ENCODE assay signal across 20 mouse cellular contexts in genomic region chr11:32280646-32281045, GRCm38 (mm10). TPM values are rescaled to one million over a fixed set of nuclear protein-coding genes. Genes with fewer than 3 reads are reported as not detected.
DNase-seq lines count a peak whose midpoint lies in the region; ATAC-seq and TF ChIP-seq lines count a peak whose summit lies in the region.
"Had no signal": no experiment of that assay in that cellular context is flagged by ENCODE, and none has a peak within 500 bp of the region (broad histone marks: within the 10 kb centered on the region; RNA-seq: fewer than 3 reads in every experiment).

No protein-coding gene starts in this region.

- peaks cover 39% of the 10 kb centered on the region for H3K27me3 ChIP-seq in heart, embryonic 11.5 days (ENCODE audit: control insufficient read depth, insufficient read depth, low read length)
- peaks cover 32% of the 10 kb centered on the region for H3K27me3 ChIP-seq in liver, embryonic 11.5 days (replicated peaks; ENCODE audit: control insufficient read depth, insufficient read depth, low read length)
- peaks cover 47% of the 10 kb centered on the region for H3K27me3 ChIP-seq in liver, embryonic 13.5 days
- peaks cover 19% of the 10 kb centered on the region; the same call in 1 of the 2 replicates for H3K27me3 ChIP-seq in liver, postnatal 0 days (ENCODE audit: insufficient read depth, low read length)
- no peaks in the 10 kb centered on the region for H3K27me3 ChIP-seq in kidney, adult 2 months (replicated peaks; ENCODE audit: control insufficient read depth, insufficient read depth, low read length)

- no peaks in the 10 kb centered on the region for H3K36me3 ChIP-seq in heart, embryonic 11.5 days (ENCODE audit: control insufficient read depth, insufficient read depth, low read length)
- H3K36me3 ChIP-seq in liver, embryonic 11.5 days (ENCODE audit: control insufficient read depth, insufficient read depth, low read length), result no peaks in the 10 kb centered on the region
- no peaks in the 10 kb centered on the region for H3K36me3 ChIP-seq in liver, embryonic 13.5 days
- no peaks in the 10 kb centered on the region for H3K36me3 ChIP-seq in liver, postnatal 0 days (replicated peaks; ENCODE audit: insufficient read depth, low read length)
- H3K36me3 ChIP-seq in kidney, adult 2 months (ENCODE audit: control insufficient read depth, insufficient read depth, low read length), result no peaks in the 10 kb centered on the region
- H3K36me3 ChIP-seq: embryonic facial prominence, embryonic 10.5 days; heart, embryonic 15.5 days; hindbrain, embryonic 13.5 days had no signal

- no peak for ATAC-seq in heart, embryonic 11.5 days (replicated peaks; ENCODE audit: insufficient number of reproducible peaks, low FRiP score, low TSS enrichment)
- ATAC-seq in liver, embryonic 11.5 days (replicated peaks; ENCODE audit: low FRiP score), result no peak
- ATAC-seq in liver, embryonic 13.5 days (ENCODE audit: low read depth), result no peak
- ATAC-seq in liver, postnatal 0 days, result no peak
- no peak for ATAC-seq in granulocyte monocyte progenitor cell, adult 5-6 weeks (replicated peaks; ENCODE audit: poor library complexity, severe bottlenecking)
- ATAC-seq: hindbrain, postnatal 0 days had no signal

- no peak overlapping the region for H3K4me3 ChIP-seq in heart, embryonic 11.5 days (ENCODE audit: low read depth, low read length)
- H3K4me3 ChIP-seq in liver, embryonic 11.5 days (ENCODE audit: low read depth, low read length), result no peak overlapping the region
- peak overlapping the region; percentile 6; the same call in 1 of the 2 replicates for H3K4me3 ChIP-seq in liver, embryonic 13.5 days (replicated peaks)
- H3K4me3 ChIP-seq in liver, postnatal 0 days (ENCODE audit: low read depth, low read length), result no peak overlapping the region
- no peak overlapping the region for H3K4me3 ChIP-seq in kidney, adult 2 months (ENCODE audit: insufficient read depth, low read depth, low read length)
- H3K4me3 ChIP-seq: embryonic facial prominence, embryonic 10.5 days; heart, embryonic 15.5 days; hindbrain, embryonic 13.5 days had no signal

- H3K9ac ChIP-seq in heart, embryonic 11.5 days (ENCODE audit: low read depth, low read length), result no peak overlapping the region
- H3K9ac ChIP-seq in liver, embryonic 11.5 days (ENCODE audit: low read depth, low read length), result peak overlapping the region; percentile 65; the same call in 1 of the 2 replicates
- peak overlapping the region; percentile 81 for H3K9ac ChIP-seq in liver, embryonic 13.5 days
- H3K9ac ChIP-seq in liver, postnatal 0 days (replicated peaks), result peak overlapping the region; percentile 62; the same call in 1 of the 2 replicates
- H3K9ac ChIP-seq: heart, embryonic 15.5 days; hindbrain, embryonic 13.5 days had no signal

- H3K4me1 ChIP-seq in heart, embryonic 11.5 days (ENCODE audit: control insufficient read depth, insufficient read depth, low read length), result no peaks in the 10 kb centered on the region
- H3K4me1 ChIP-seq in liver, embryonic 11.5 days (replicated peaks; ENCODE audit: control insufficient read depth, insufficient read depth, low read length), result peaks cover 13% of the 10 kb centered on the region
- H3K4me1 ChIP-seq in liver, embryonic 13.5 days (replicated peaks), result peaks cover 59% of the 10 kb centered on the region
- H3K4me1 ChIP-seq in liver, postnatal 0 days (ENCODE audit: insufficient read depth), result peaks cover 18% of the 10 kb centered on the region
- no peaks in the 10 kb centered on the region for H3K4me1 ChIP-seq in kidney, adult 2 months (ENCODE audit: control insufficient read depth, insufficient read depth, low read length)
- H3K4me1 ChIP-seq: embryonic facial prominence, embryonic 10.5 days; heart, embryonic 15.5 days; hindbrain, embryonic 13.5 days had no signal

- H3K4me2 ChIP-seq in heart, embryonic 11.5 days, result peak overlapping the region; percentile 34
- peak overlapping the region; percentile 48 for H3K4me2 ChIP-seq in liver, embryonic 11.5 days
- peak overlapping the region; percentile 61 for H3K4me2 ChIP-seq in liver, embryonic 13.5 days
- peak overlapping the region; percentile 56 for H3K4me2 ChIP-seq in liver, postnatal 0 days (ENCODE audit: low read depth, low read length)
- H3K4me2 ChIP-seq: heart, embryonic 15.5 days; hindbrain, embryonic 13.5 days had no signal

- no peak for DNase-seq in heart, adult 8-10 months (ENCODE audit: low spot score)
- no peak for DNase-seq in liver, embryonic 11.5 days (ENCODE audit: low spot score)
- no peak for DNase-seq in liver, embryonic 13.5 days
- no peak for DNase-seq in liver, postnatal 0 days
- DNase-seq in kidney, adult 2 months, result no peak
- DNase-seq: adrenal gland, adult 2 months; adrenal gland, postnatal 25 days; cerebellum, adult 2 months; cerebellum, postnatal 10 days; gastrocnemius, postnatal 14 days; heart, postnatal 4 days; kidney, adult 11 months had no signal

- TF ChIP-seq POLR2A in kidney, adult 2 months (IDR thresholded peaks at IDR 0.05; ENCODE audit: low read depth, low read length), result no peak

- WGBS in heart, embryonic 11.5 days (ENCODE audit: insufficient replicate concordance), result 72% methylated on average over 2 of the region's 2 CpGs
- 78% methylated on average over 2 of the region's 2 CpGs for WGBS in liver, embryonic 11.5 days
- 58% methylated on average over 2 of the region's 2 CpGs for WGBS in liver, embryonic 13.5 days (ENCODE audit: insufficient replicate concordance)
- 52% methylated on average over 2 of the region's 2 CpGs for WGBS in liver, postnatal 0 days (ENCODE audit: insufficient replicate concordance)
- 38% methylated on average over 2 of the region's 2 CpGs for WGBS in kidney, adult 2 months

- TF ChIP-seq CTCF in liver, postnatal 0 days (IDR thresholded peaks at IDR 0.05; ENCODE audit: low read depth), result no peak
- TF ChIP-seq CTCF in kidney, adult 2 months (conservative IDR thresholded peaks at IDR 0.05; ENCODE audit: insufficient read depth, insufficient read length, low read depth, low read length), result no peak

- H3K9me3 ChIP-seq in heart, embryonic 11.5 days (replicated peaks; ENCODE audit: control insufficient read depth, low read length), result no peaks in the 10 kb centered on the region
- H3K9me3 ChIP-seq in liver, embryonic 11.5 days (ENCODE audit: control insufficient read depth, low read length), result no peaks in the 10 kb centered on the region
- H3K9me3 ChIP-seq in liver, embryonic 13.5 days (replicated peaks), result no peaks in the 10 kb centered on the region
- H3K9me3 ChIP-seq in liver, postnatal 0 days (ENCODE audit: low read length), result no peaks in the 10 kb centered on the region
- H3K9me3 ChIP-seq: embryonic facial prominence, embryonic 10.5 days; heart, embryonic 15.5 days; hindbrain, embryonic 13.5 days had no signal

- no peak for TF ChIP-seq EP300 in liver, postnatal 0 days (IDR thresholded peaks at IDR 0.05; ENCODE audit: low read depth)

- peak overlapping the region; percentile 77 for H3K27ac ChIP-seq in heart, embryonic 11.5 days (ENCODE audit: low read depth, low read length)
- peak overlapping the region; percentile 87 for H3K27ac ChIP-seq in liver, embryonic 11.5 days (ENCODE audit: low read depth, low read length)
- H3K27ac ChIP-seq in liver, embryonic 13.5 days, result peak overlapping the region; percentile 98
- H3K27ac ChIP-seq in liver, postnatal 0 days (ENCODE audit: low read depth), result peak overlapping the region; percentile 96
- H3K27ac ChIP-seq in kidney, adult 2 months (ENCODE audit: insufficient read depth, low read depth, low read length), result no peak overlapping the region
- H3K27ac ChIP-seq: embryonic facial prominence, embryonic 10.5 days; heart, embryonic 15.5 days; hindbrain, embryonic 13.5 days; hindbrain, postnatal 0 days had no signal

RNA-seq across cellular contexts. Expression of gene Hba-a1, which starts 2.7 kb away (rescaled TPM):
- polyA plus RNA-seq in heart, embryonic 11.5 days (2014; fragmentation: Nextera tagmentation; extraction: Ambion mirVana), result 8,943 and 11,032 TPM in 2 replicates
- total RNA-seq in heart, adult 8-10 months (2022), result over 10,000 TPM in 1 of 4 experiments, 1,000 to 10,000 TPM in 3; 1,679 to 11,117 (median 2,615) TPM
- polyA plus RNA-seq in liver, embryonic 11.5 days (2014; fragmentation: Nextera tagmentation; extraction: Ambion mirVana), result 12,698 and 12,741 TPM in 2 replicates
- 56,818 and 64,288 TPM in 2 replicates for polyA plus RNA-seq in liver, embryonic 13.5 days (2015; fragmentation: Nextera tagmentation; extraction: Ambion mirVana)
- polyA plus RNA-seq in liver, postnatal 0 days (2015; fragmentation: Nextera tagmentation; extraction: Ambion mirVana), result 32,136 and 32,798 TPM in 2 replicates
- 2.8 TPM in 1 of 2 replicates, not detected in the other for total RNA-seq in granulocyte monocyte progenitor cell, adult 5-6 weeks (2014; fragmentation: Nextera tagmentation)
- total RNA-seq in granulocyte monocyte progenitor cell, adult 5-6 weeks (2017), result 0.46 and 0.52 TPM in 2 replicates
- 1,733 and 2,108 TPM in 2 replicates for polyA plus RNA-seq in kidney, adult 2 months (2012; rRNA removed)
- total RNA-seq: ES-E14 had no signal

RNA-seq across cellular contexts. Expression of gene Hba-x, which starts 4.4 kb away (rescaled TPM):
- 9,744 and 12,458 TPM in 2 replicates for polyA plus RNA-seq in heart, embryonic 11.5 days (2014; fragmentation: Nextera tagmentation; extraction: Ambion mirVana)
- total RNA-seq in heart, adult 8-10 months (2022), result not detected
- polyA plus RNA-seq in liver, embryonic 11.5 days (2014; fragmentation: Nextera tagmentation; extraction: Ambion mirVana), result 4,144 and 4,673 TPM in 2 replicates
- 289 and 430 TPM in 2 replicates for polyA plus RNA-seq in liver, embryonic 13.5 days (2015; fragmentation: Nextera tagmentation; extraction: Ambion mirVana)
- polyA plus RNA-seq in liver, postnatal 0 days (2015; fragmentation: Nextera tagmentation; extraction: Ambion mirVana), result 5.6 and 6.3 TPM in 2 replicates
- not detected in 2 replicates for total RNA-seq in granulocyte monocyte progenitor cell, adult 5-6 weeks (2014; fragmentation: Nextera tagmentation)
- not detected in 2 replicates for total RNA-seq in granulocyte monocyte progenitor cell, adult 5-6 weeks (2017)
- polyA plus RNA-seq in kidney, adult 2 months (2012; rRNA removed), result not detected in 2 replicates
- total RNA-seq: adrenal gland, adult 2 months; adrenal gland, postnatal 25 days; ES-E14; gastrocnemius, postnatal 14 days; hindbrain, postnatal 0 days had no signal
- polyA plus RNA-seq: adrenal gland, adult 2 months; gonadal fat pad, adult 2 months; hindbrain, postnatal 0 days had no signal

RNA-seq across cellular contexts. Expression of gene Hbq1b, which starts 6.1 kb away (rescaled TPM):
- 23.0 and 24.4 TPM in 2 replicates for polyA plus RNA-seq in heart, embryonic 11.5 days (2014; fragmentation: Nextera tagmentation; extraction: Ambion mirVana)
- 1 to 10 TPM in 1 of 4 experiments, under 1 TPM in 1, not detected in 2; 0.52 to 1.6 TPM for total RNA-seq in heart, adult 8-10 months (2022)
- 43.6 and 45.8 TPM in 2 replicates for polyA plus RNA-seq in liver, embryonic 11.5 days (2014; fragmentation: Nextera tagmentation; extraction: Ambion mirVana)
- polyA plus RNA-seq in liver, embryonic 13.5 days (2015; fragmentation: Nextera tagmentation; extraction: Ambion mirVana), result 111 and 141 TPM in 2 replicates
- polyA plus RNA-seq in liver, postnatal 0 days (2015; fragmentation: Nextera tagmentation; extraction: Ambion mirVana), result 70.9 and 75.1 TPM in 2 replicates
- total RNA-seq in granulocyte monocyte progenitor cell, adult 5-6 weeks (2014; fragmentation: Nextera tagmentation), result not detected in 2 replicates
- total RNA-seq in granulocyte monocyte progenitor cell, adult 5-6 weeks (2017), result not detected in 2 replicates
- polyA plus RNA-seq in kidney, adult 2 months (2012; rRNA removed), result 0.22 and 0.34 TPM in 2 replicates

RNA-seq across cellular contexts. Expression of gene Nprl3, which starts 13.1 kb away (rescaled TPM):
- polyA plus RNA-seq in heart, embryonic 11.5 days (2014; fragmentation: Nextera tagmentation; extraction: Ambion mirVana), result 26.1 and 34.6 TPM in 2 replicates
- total RNA-seq in heart, adult 8-10 months (2022), result 10 to 100 TPM; 27.3 to 29.9 (median 28.3) TPM
- polyA plus RNA-seq in liver, embryonic 11.5 days (2014; fragmentation: Nextera tagmentation; extraction: Ambion mirVana), result 31.0 and 38.1 TPM in 2 replicates
- 27.5 and 29.7 TPM in 2 replicates for polyA plus RNA-seq in liver, embryonic 13.5 days (2015; fragmentation: Nextera tagmentation; extraction: Ambion mirVana)
- 22.8 and 26.2 TPM in 2 replicates for polyA plus RNA-seq in liver, postnatal 0 days (2015; fragmentation: Nextera tagmentation; extraction: Ambion mirVana)
- 25.3 and 28.6 TPM in 2 replicates for total RNA-seq in granulocyte monocyte progenitor cell, adult 5-6 weeks (2014; fragmentation: Nextera tagmentation)
- 17.7 and 18.6 TPM in 2 replicates for total RNA-seq in granulocyte monocyte progenitor cell, adult 5-6 weeks (2017)
- 71.9 and 95.7 TPM in 2 replicates for polyA plus RNA-seq in kidney, adult 2 months (2012; rRNA removed)

RNA-seq across cellular contexts. Expression of gene Hba-a2, which starts 15.6 kb away (rescaled TPM):
- 18,841 and 22,217 TPM in 2 replicates for polyA plus RNA-seq in heart, embryonic 11.5 days (2014; fragmentation: Nextera tagmentation; extraction: Ambion mirVana)
- 1,000 to 10,000 TPM; 1,411 to 8,978 (median 2,103) TPM for total RNA-seq in heart, adult 8-10 months (2022)
- polyA plus RNA-seq in liver, embryonic 11.5 days (2014; fragmentation: Nextera tagmentation; extraction: Ambion mirVana), result 25,282 and 25,421 TPM in 2 replicates
- 140,141 and 155,581 TPM in 2 replicates for polyA plus RNA-seq in liver, embryonic 13.5 days (2015; fragmentation: Nextera tagmentation; extraction: Ambion mirVana)
- polyA plus RNA-seq in liver, postnatal 0 days (2015; fragmentation: Nextera tagmentation; extraction: Ambion mirVana), result 64,656 and 66,091 TPM in 2 replicates
- total RNA-seq in granulocyte monocyte progenitor cell, adult 5-6 weeks (2014; fragmentation: Nextera tagmentation), result 0.73 TPM in 1 of 2 replicates, not detected in the other
- total RNA-seq in granulocyte monocyte progenitor cell, adult 5-6 weeks (2017), result 6.1 and 16.0 TPM in 2 replicates
- 4,083 and 5,122 TPM in 2 replicates for polyA plus RNA-seq in kidney, adult 2 months (2012; rRNA removed)

Comparison
In these comparisons a context has a peak if more than half of its experiments do, and no peak if none do; other contexts are left out.
1. RNA of gene Hba-x, which starts 4.4 kb away (polyA plus RNA-seq): 9,744 to 12,458 TPM in heart, embryonic 11.5 days, 4,144 to 4,673 TPM in liver, embryonic 11.5 days and 289 to 430 TPM in liver, embryonic 13.5 days; 5.6 to 6.3 TPM in liver, postnatal 0 days and not detected in kidney, adult 2 months; every median in the first group is over 10 times any median in the second.
2. RNA of gene Hbq1b, which starts 6.1 kb away (polyA plus RNA-seq): 111 to 141 TPM in liver, embryonic 13.5 days, 70.9 to 75.1 TPM in liver, postnatal 0 days, 43.6 to 45.8 TPM in liver, embryonic 11.5 days and 23.0 to 24.4 TPM in heart, embryonic 11.5 days; 0.22 to 0.34 TPM in kidney, adult 2 months; every median in the first group is over 10 times any median in the second.
3. Peak in every context shown above with its lines, with median percentiles within 50 percentile points of each other: H3K4me2 ChIP-seq.